Mouse (Mus musculus): ENCODE results near the gene Rhof. TPM values are rescaled to one million over a fixed set of nuclear protein-coding genes. Genes with fewer than 3 reads are reported as not detected.
A peak's percentile ranks its signal among the peaks of the same experiment; 100 is the strongest.

Gene Rhof
- total RNA-seq, 2 experiments from 2014 or later: 0.23 to 0.38 TPM

DNA sequence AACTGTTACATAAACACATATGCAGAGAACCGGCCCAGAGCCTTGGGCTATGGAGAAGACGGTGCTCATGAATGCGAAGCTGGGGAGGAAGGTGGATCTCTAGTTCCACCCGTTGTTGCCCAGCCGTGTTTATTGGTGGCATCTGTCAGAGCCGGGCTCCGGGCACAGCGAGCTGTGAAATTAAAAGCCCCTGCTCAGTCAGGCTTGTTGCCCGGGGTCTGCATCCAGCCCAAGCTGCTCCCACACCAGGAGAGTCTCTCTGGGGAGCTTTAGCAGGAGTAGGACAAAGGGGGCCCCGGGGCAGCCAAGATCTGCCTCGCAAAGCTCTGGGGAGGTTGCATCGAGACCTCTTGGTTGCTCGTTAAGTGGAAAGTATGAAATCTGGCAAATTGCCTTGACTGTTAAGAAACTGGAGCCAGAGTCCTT lies 22.2 kb downstream of the Rhof start:
- DNase-seq: no peak

- DNase-seq: peak; percentile 35
Observed at GRCm38 (mm10) chr5:123109452-123110203, 22.9 kb downstream of the Rhof start.

DNA sequence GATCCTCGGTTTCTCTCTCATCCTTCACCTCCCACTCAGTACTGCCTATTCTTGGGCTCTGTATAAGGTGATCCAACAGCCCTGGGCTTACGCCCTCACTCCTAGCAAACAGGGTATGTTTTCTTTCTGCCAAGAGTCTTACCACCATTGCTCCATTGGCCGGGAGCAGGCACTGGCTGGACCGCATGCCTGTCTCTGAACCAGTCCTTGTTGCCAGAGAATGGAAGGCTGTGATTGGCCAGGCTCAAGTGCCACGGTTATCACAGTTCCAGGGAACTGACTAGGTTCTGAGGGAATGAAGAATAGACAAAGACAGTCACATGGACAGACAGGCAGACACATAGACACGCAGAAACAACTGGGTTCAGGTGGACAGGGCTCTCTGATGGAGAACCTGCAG lies 27.7 kb downstream of the Rhof start:
- DNase-seq: no peak

GRCm38 (mm10) chr5:123103556-123103955 lies 28.9 kb downstream of the Rhof start:
- no peak for DNase-seq

- DNase-seq: no peak
Observed at GRCm38 (mm10) chr5:123102376-123102775, 30.1 kb downstream of the Rhof start.

- DNase-seq: no peak
Observed at GRCm38 (mm10) chr5:123098487-123098886, 34.0 kb downstream of the Rhof start.

GRCm38 (mm10) chr5:123096299-123096698 lies 36.2 kb downstream of the Rhof start:
- no peak for DNase-seq

DNA sequence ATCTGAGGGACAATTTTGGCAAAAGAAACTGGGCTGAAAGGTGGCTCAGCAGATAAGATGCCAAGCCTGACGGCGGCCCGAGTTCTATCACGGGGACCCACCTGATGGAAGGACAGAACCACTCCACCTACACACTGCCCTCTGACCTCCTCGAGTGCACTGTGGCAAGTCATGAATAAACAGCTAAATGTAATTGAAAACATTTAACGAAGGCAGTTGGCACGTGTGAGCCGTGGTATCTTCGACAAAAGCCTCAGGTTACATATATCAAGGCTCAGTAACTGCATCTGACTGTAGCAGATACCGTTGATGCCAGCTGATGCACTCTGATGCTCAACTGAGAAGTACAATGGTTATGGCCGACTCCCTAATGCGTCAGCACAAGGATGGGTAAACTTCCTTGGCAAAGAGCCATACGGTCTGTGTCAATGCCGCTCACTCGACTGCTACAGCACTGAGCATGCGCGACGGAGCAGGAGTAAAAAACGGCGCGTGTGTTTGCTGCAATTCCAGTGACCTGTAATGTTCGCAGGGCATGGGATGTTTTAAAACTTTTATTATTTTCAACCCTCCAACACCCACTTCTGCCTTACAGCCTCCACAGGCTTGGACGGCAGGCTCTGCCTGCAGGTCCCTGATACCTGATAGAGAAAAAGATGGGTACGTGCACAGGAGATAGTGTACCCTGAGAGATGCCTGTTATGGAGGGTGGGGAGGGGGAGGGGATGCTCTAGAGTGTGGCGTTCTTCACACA lies 38.1 kb downstream of the Rhof start:
- no peak for DNase-seq

- no peak for DNase-seq
Observed at GRCm38 (mm10) chr5:123093077-123093633, 39.3 kb downstream of the Rhof start.

DNA sequence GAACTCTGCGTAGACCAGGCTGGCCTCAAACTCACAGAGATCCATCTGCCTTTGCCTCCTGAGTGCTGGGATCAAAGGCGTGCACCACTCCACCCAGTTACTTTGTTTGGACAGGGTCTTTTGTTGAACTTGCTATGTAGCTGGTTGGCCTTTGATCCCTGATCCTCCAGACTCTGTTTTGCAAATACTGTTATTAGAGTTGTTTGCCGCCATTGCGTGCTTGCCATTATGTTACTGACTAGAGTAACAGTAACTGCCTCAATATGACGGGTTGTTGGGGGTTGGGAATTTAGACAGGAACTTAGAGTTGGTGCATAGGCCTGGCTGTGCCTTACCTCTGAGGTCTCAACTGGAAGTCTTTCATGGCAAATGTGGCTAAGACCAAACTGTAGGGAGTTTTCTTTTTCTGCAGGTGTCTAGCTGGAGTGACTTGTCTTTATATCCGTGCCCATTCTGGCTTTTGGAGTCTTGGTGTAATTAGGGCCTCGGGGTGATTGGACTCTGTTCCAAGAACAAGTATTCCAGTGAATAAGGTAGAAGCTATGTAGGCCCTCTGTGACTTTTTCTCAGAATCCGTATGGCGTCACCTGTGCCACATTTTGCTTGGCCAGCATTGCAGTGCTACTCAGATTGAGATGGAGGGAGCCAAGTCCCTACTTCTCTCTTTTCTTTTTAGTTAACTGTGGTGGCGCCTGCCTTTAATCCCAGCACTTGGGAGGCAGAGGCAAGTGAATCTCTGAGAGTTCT lies 41.8 kb downstream of the Rhof start:
- DNase-seq: no peak

DNA sequence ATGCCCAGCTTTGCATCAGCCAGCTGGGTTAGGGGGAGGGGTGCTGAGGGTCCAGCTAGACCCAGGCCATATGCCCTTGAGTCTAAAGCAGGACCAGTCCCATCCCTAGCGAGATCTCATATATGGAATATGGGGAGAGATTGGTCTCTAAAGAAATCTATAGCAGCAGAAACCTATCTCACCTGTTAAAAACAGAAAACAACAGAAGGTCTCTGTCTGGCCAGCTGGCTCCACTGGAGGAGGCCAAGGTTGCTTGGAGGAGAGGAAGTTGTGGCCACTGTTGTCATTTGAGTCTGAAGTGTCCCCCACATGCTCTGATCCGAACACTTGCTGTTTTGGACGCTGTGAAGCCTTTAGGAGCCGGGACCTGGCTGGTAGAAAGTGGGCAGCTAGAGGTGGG lies 43.7 kb downstream of the Rhof start:
- DNase-seq: no peak

DNA sequence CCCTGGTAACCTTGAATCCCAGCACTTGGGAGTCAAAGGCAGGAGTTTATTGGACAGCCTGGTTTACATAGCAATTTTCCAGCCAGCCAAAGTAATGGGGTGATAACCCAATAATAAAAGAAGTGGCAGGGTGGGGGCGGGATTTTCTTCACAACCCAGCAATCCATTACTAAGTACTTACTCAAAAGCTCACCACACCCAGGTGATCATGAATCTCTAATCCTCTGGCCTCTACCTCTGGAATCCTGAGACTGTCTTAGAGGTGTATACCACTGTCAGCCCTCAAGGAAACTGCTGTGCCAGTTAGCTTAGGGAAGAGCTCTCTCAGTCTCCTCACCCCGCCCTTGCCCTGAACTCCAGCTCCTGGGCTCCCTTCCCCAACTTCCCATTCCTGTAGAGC lies 46.0 kb downstream of the Rhof start:
- DNase-seq: no peak

- no peak for DNase-seq
Observed at GRCm38 (mm10) chr5:123083340-123084050, 49.0 kb downstream of the Rhof start.

DNA sequence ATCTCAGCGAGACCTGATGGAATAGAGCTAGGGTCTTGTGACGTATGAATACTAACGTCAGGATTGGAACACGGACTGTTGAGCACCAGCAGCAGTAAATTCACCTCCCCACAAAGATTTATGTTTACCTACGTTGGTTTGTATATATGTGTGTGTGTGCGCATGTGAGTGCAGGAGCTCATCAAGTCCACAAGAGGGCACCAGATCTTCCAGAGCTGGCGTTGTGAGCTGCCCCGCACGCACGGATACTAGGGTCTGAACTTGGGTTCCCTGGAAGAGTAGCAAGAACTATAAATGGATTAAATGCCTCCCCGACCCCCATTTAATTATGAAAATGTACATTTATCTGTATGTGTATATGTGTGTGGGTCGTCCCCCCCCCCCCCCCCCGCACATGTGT lies 52.0 kb downstream of the Rhof start:
- no peak for DNase-seq

GRCm38 (mm10) chr5:123080041-123080440 lies 52.5 kb downstream of the Rhof start:
- no peak for DNase-seq

DNA sequence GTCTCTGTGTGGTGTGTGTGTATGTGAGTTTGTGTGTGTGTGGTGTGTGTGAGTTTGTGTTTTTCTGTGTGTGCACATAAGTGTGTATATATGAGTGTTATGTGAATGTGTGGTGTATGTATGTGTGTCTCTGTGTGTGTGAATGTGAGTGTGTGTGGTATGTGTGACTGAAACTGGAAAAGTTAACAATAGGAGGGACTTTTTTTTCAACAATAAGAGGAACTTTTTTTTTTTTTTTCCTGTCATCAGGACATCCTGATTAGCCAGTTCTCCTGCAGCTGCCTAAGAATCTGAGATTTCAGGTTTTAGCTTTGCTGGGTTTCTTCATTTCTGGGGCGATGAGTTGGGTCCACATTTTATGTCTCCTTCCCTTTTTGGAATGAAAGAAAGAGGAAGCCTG lies 52.9 kb downstream of the Rhof start:
- no peak for DNase-seq

GRCm38 (mm10) chr5:123076419-123077281 lies 55.8 kb downstream of the Rhof start:
- peak; percentile 28 for DNase-seq

- peak; percentile 96 for DNase-seq
Observed at GRCm38 (mm10) chr5:123075576-123076418, 56.7 kb downstream of the Rhof start.

DNA sequence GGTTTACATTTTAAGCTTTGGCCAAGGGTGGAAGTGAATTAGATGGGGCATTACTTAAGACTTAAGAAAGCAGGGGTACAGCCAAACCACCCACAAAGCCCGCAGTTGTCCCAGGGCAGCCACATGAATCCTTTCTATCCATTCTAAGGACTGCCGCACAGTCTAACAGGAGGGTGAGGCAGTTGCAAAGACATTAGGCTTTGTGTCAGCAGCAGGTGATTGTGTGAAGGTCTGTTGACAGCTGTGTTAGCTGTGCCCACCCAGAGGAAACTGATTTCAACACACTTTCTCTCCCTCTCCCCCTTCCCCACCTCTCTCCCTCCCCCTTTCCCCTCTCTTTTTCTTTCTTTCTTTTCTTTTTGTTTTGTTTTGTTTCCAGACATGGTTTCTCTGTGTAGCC lies 63.8 kb downstream of the Rhof start:
- no peak for DNase-seq

DNA sequence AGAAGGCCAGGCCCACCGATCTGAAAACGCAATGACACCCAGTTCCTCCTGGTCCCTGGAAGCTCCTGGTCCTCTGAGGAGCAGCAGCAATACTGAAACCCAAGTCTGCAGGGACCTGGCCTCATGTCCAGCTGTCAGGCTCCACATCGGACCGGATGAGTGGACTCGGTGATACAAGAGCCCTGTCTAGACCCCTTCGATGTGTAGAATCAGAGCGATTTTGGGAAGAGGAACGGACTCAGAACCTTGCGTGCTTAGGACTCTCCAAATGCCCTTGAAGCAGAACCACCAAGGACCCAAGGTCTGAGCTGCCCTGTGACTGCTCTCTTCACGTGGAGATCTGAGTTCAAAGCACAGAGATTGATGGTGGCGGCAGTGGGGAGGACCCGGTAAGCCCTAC lies 64.4 kb downstream of the Rhof start, which contains the start of gene Tmem120b:
Gene Tmem120b, plus strand, starts transcription at position 301 of the 400 bp plus-strand sequence.
- no peak for DNase-seq
